Mouse (Mus musculus) liver, postnatal 0 days (tissue): Measurements from ENCODE around the gene Ksr2.

Experiments used
- CTCF ChIP-seq: sonication (generic); IDR thresholded peaks from 2 replicates; pipeline ENCODE4 v1.5.1; 2016; ENCODE audit warnings: antibody characterized with exemption, low read depth
- EP300 ChIP-seq: IDR thresholded peaks from 2 replicates; pipeline ENCODE4 v1.6.1; 2016; ENCODE audit warnings: antibody characterized with exemption, low read depth, mild to moderate bottlenecking

DNA sequence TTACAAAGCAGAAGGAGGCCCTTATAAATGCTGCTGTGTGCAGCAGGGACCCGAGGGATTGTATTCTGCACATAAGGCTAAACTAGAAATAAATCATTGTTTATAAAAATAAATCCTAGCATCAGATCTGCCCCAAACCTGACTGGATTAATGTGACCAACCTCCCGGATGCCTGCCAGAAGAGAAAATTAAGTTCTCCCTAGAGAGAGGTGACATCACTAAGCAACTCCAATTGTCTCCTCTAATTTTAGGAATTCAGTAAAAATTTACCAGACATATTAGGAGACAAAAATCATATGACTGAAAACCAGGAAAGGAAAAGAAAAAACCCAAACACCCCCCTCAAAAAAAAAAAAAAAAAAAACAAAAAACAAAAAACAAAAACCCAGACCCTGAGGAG lies 221.4 kb downstream of the Ksr2 start:
- TF ChIP-seq CTCF (no peak), EP300 (no peak)
